Mouse (Mus musculus) G1E (cell line): ENCODE measurements around the gene Polr3a. TPM values are rescaled to one million over a fixed set of nuclear protein-coding genes. Genes with fewer than 3 reads are reported as not detected.
"Not testable (repeated sequence)": the region's sequence is repeated elsewhere in the genome, so short reads cannot be mapped to it uniquely, and the experiment has no call there.

ENCODE experiments used
- ATAC-seq: 2 replicates; pipeline ENCODE4 v1.8.0; 2016; ENCODE audit warnings: mild to moderate bottlenecking; ENCODE audit not compliant: insufficient number of reproducible peaks, poor library complexity, low FRiP score, severe bottlenecking; ENCODE audit errors: extremely low read depth
- DNase-seq: peaks from one replicate; pipeline ENCODE4 v3.0.0; 2012; ENCODE audit warnings: low spot score
- H3K27me3 ChIP-seq: 2 replicates; pipeline ENCODE4 v1.6.1; 2012; ENCODE audit warnings: mild to moderate bottlenecking, low read length, inconsistent platforms; ENCODE audit not compliant: insufficient read depth
- H3K36me3 ChIP-seq: replicated peaks from 2 replicates; pipeline ENCODE3; 2012; ENCODE audit warnings: mild to moderate bottlenecking, inconsistent platforms
- H3K4me1 ChIP-seq: 2 replicates; pipeline ENCODE4 v1.6.1; 2012; ENCODE audit warnings: low read depth, low read length, inconsistent platforms, mixed read lengths; ENCODE audit not compliant: insufficient read depth
- H3K4me3 ChIP-seq: 2 replicates; pipeline ENCODE4 v1.5.1; 2012; ENCODE audit warnings: low read depth, mild to moderate bottlenecking, inconsistent platforms, low read length, moderate library complexity, mixed read lengths
- H3K9me3 ChIP-seq: replicated peaks from 2 replicates; pipeline ENCODE4 v1.6.1; 2012; ENCODE audit warnings: inconsistent platforms
- CTCF ChIP-seq: IDR thresholded peaks from 2 replicates; pipeline ENCODE4 v1.5.1; 2012; ENCODE audit warnings: low read depth, low read length, inconsistent platforms, mixed read lengths
- GATA1 ChIP-seq: IDR thresholded peaks from 2 replicates; pipeline ENCODE4 v1.6.1; 2012; ENCODE audit warnings: borderline replicate concordance, low read length, inconsistent platforms, mixed read lengths
- GATA2 ChIP-seq: IDR thresholded peaks from 2 replicates; pipeline ENCODE4 v1.6.1; 2012; ENCODE audit warnings: low read depth, low read length, inconsistent platforms, borderline replicate concordance
- POLR2AphosphoS5 ChIP-seq: IDR thresholded peaks from 2 replicates; pipeline ENCODE4 v1.6.1; 2012; ENCODE audit warnings: low read depth, low read length, inconsistent platforms; ENCODE audit not compliant: insufficient replicate concordance
- TAL1 ChIP-seq: conservative IDR thresholded peaks from 2 replicates; pipeline ENCODE4 v1.6.1; 2012; ENCODE audit warnings: low read depth, low read length, inconsistent platforms, mixed read lengths
- polyA plus RNA-seq: library from polyadenylated mRNA; stranded (reverse); fragments of >175 nt; gene quantifications from 2 replicates; pipeline ENCODE4 v1.2.3, GENCODE M21; 2012
- total RNA-seq, 2 experiments: library from RNA; stranded (forward) in 1 of 2; stranded (reverse) in 1 of 2; fragments of 200-1000 nt in 1 of 2; fragments of >200 nt in 1 of 2; fragmentation: Nextera tagmentation in 1 of 2; gene quantifications; 2 replicates each; pipeline ENCODE4 v1.2.3; 2014 to 2017

Gene Polr3a
- total and polyA plus RNA-seq, 3 experiments, result 5.6 to 43.8 (median 26.1) TPM

GRCm38 (mm10) chr14:24497443-24497842, 10.6 kb upstream of the Polr3a start:
- TF ChIP-seq POLR2AphosphoS5, result no peak
- no peak for TF ChIP-seq GATA1
- TF ChIP-seq CTCF, result no peak
- no peak for TF ChIP-seq TAL1
- TF ChIP-seq GATA2, result no peak
- Histone ChIP-seq H3K27me3 (no peaks in the 10 kb centered on the region), H3K4me1 (peaks cover 60% of the 10 kb centered on the region), H3K36me3 (peaks cover 90% of the 10 kb centered on the region), H3K9me3 (no peaks in the 10 kb centered on the region), H3K4me3 (no peak overlapping the region; the same call in 1 of the 2 replicates)
- no peak for ATAC-seq
- DNase-seq, result no peak

DNA sequence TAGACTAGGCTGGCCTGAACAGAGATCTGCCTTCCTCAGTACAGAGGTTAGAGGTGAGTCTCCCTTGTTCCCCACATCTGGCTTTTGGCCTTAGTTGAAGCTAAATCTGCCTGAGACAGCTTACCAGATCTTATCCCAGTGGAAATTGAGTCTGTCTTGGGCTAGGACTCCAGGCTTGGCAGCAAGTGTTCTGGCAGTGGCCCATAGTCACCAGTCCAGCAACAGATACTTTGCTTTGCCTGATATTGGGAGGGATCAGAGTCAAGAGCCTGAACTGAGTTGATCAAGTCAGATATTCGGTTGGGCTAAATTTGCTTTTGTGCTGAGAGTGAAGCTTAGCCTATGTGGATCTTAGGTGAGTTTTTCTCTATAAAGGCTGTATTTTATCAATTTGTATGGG, 9.6 kb upstream of the Polr3a start:
- peaks cover 60% of the 10 kb centered on the region for H3K4me1 ChIP-seq
- no peak for ATAC-seq
- TF ChIP-seq TAL1 (no peak), GATA2 (no peak), GATA1 (no peak), CTCF (no peak), POLR2AphosphoS5 (no peak)

DNA sequence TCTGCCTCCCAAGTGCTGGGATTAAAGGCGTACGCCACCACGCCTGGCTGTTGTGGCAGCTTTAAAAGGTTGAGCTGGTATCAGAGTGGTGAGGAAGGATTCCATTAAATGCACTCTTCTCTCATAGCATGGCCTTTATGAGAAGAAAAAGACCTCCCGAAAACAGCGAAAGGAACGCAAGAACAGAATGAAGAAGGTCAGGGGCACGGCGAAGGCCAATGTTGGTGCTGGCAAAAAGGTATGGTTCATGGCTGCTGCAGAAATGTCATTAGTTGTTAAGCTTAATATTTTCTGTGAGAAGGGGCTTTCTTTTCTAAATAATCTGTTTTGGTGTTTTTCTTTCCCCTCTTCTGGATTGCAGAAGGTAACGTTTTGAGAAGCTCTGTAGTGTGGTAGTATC, 6.4 kb upstream of the Polr3a start:
- H3K4me3 ChIP-seq, result peak overlapping the region; percentile 96
- peaks cover 46% of the 10 kb centered on the region for H3K4me1 ChIP-seq
- H3K9me3 ChIP-seq, result no peaks in the 10 kb centered on the region
- DNase-seq (no peak), ATAC-seq (no peak)
- no peaks in the 10 kb centered on the region for H3K27me3 ChIP-seq
- TF ChIP-seq POLR2AphosphoS5 (no peak), TAL1 (no peak), GATA2 (no peak), CTCF (no peak), GATA1 (no peak)
- peaks cover 72% of the 10 kb centered on the region for H3K36me3 ChIP-seq

More for the DNA sequence above, 9.6 kb upstream of the Polr3a start:
- no peaks in the 10 kb centered on the region for H3K27me3 ChIP-seq
- H3K36me3 ChIP-seq, result peaks cover 96% of the 10 kb centered on the region
- H3K9me3 ChIP-seq, result no peaks in the 10 kb centered on the region
- H3K4me3 ChIP-seq, result peak overlapping the region; percentile 39; the same call in 1 of the 2 replicates
- no peak for DNase-seq

GRCm38 (mm10) chr14:24491266-24491981, 4.6 kb upstream of the Polr3a start:
- ATAC-seq, result no peak

GRCm38 (mm10) chr14:24490468-24491265, 3.8 kb upstream of the Polr3a start:
- H3K4me1 ChIP-seq, result peaks cover 29% of the 10 kb centered on the region
- H3K9me3 ChIP-seq, result no peaks in the 10 kb centered on the region
- peak; percentile 77 for DNase-seq
- peaks cover 46% of the 10 kb centered on the region for H3K36me3 ChIP-seq
- peak; percentile 79 for ATAC-seq
- H3K4me3 ChIP-seq, result peak overlapping the region; percentile 96
- TF ChIP-seq POLR2AphosphoS5 (0 out of 2 replicates have a peak, but pooled peaks have one; percentile 67), CTCF (no peak)
- no peaks in the 10 kb centered on the region for H3K27me3 ChIP-seq

More at GRCm38 (mm10) chr14:24491266-24491981, 4.6 kb upstream of the Polr3a start:
- no peaks in the 10 kb centered on the region for H3K9me3 ChIP-seq
- DNase-seq, result no peak
- H3K36me3 ChIP-seq, result peaks cover 53% of the 10 kb centered on the region
- H3K27me3 ChIP-seq, result no peaks in the 10 kb centered on the region
- TF ChIP-seq POLR2AphosphoS5 (no peak), GATA1 (no peak), GATA2 (no peak), TAL1 (no peak), CTCF (no peak)
- H3K4me1 ChIP-seq, result peaks cover 30% of the 10 kb centered on the region
- peak overlapping the region; percentile 96 for H3K4me3 ChIP-seq

- Histone ChIP-seq H3K4me1 (peaks cover 32% of the 10 kb centered on the region), H3K36me3 (peaks cover 45% of the 10 kb centered on the region)
- ATAC-seq, H3K27me3 ChIP-seq, H3K4me3 ChIP-seq, H3K9me3 ChIP-seq, DNase-seq: not testable (repeated sequence)
Measured at GRCm38 (mm10) chr14:24489772-24490171, 2.9 kb upstream of the Polr3a start.
